Mouse (Mus musculus) liver, embryonic 14.5 days (tissue): ENCODE data around the gene Gtf3c2. TPM values are rescaled to one million over a fixed set of nuclear protein-coding genes. Genes with fewer than 3 reads are reported as not detected.

Source experiments
- ATAC-seq: fragments of 200-750 bp; cut with Nextera tagmentation; 2 replicates; pipeline ENCODE4 v1.8.0; 2017; ENCODE audit warnings: moderate number of reproducible peaks, mild to moderate bottlenecking, moderate library complexity; ENCODE audit not compliant: insufficient read depth
- DNase-seq, 3 experiments: peaks; one replicate each; pipeline ENCODE4 v3.0.0-alpha.2; 2012 to 2013; ENCODE audit warnings: low read depth in 3 of 3, low spot score in 3 of 3
- H3K27ac ChIP-seq: fragments of 300-500 bp; sonication (generic); 2 replicates; pipeline ENCODE4 v1.5.1; 2014; ENCODE audit warnings: moderate library complexity, mild to moderate bottlenecking, control low read depth, inconsistent platforms
- H3K27me3 ChIP-seq: fragments of 300-500 bp; sonication (generic); 2 replicates; pipeline ENCODE4 v1.6.1; 2014; ENCODE audit warnings: mild to moderate bottlenecking, low read length, moderate library complexity; ENCODE audit not compliant: control insufficient read depth, insufficient read depth
- H3K36me3 ChIP-seq: fragments of 300-500 bp; sonication (generic); replicated peaks from 2 replicates; pipeline ENCODE4 v1.6.1; 2014; ENCODE audit warnings: low read depth; ENCODE audit not compliant: control insufficient read depth, insufficient read depth
- H3K4me1 ChIP-seq, 2 experiments: fragments of 200-500 bp in 1 of 2; fragments of 300-500 bp in 1 of 2; sonication (generic) in 1 of 2; replicated peaks; 2 replicates each; pipeline ENCODE4 v1.6.1; 2012 to 2014; ENCODE audit warnings: antibody characterized with exemption in 1 of 2, inconsistent platforms in 1 of 2, low read length in 1 of 2; ENCODE audit not compliant: control insufficient read depth in 2 of 2, insufficient read depth in 2 of 2
- H3K4me2 ChIP-seq: fragments of 300-500 bp; sonication (generic); 2 replicates; pipeline ENCODE4 v1.6.1; 2014; ENCODE audit warnings: low read depth, mild to moderate bottlenecking, control low read depth, moderate library complexity
- H3K4me3 ChIP-seq, 2 experiments: fragments of 200-500 bp in 1 of 2; fragments of 300-500 bp in 1 of 2; sonication (generic) in 1 of 2; 2 replicates each; pipeline ENCODE4 v1.5.1; 2012 to 2014; ENCODE audit warnings: low read depth in 2 of 2, low read length in 2 of 2, mild to moderate bottlenecking in 2 of 2, control low read depth in 1 of 2, inconsistent platforms in 1 of 2, moderate library complexity in 1 of 2; ENCODE audit not compliant: insufficient read depth in 1 of 2
- H3K9ac ChIP-seq: fragments of 300-500 bp; sonication (generic); replicated peaks from 2 replicates; pipeline ENCODE4 v1.6.1; 2014; ENCODE audit warnings: mild to moderate bottlenecking, control low read depth, moderate library complexity
- H3K9me3 ChIP-seq: fragments of 300-500 bp; sonication (generic); 2 replicates; pipeline ENCODE4 v1.6.1; 2016; ENCODE audit warnings: low read length, mixed read lengths; ENCODE audit not compliant: control insufficient read depth
- CTCF ChIP-seq: IDR thresholded peaks from 2 replicates; pipeline ENCODE4 v1.5.1; 2016; ENCODE audit warnings: antibody characterized with exemption, low read depth, control low read depth
- EP300 ChIP-seq: IDR thresholded peaks from 2 replicates; pipeline ENCODE4 v1.6.1; 2016; ENCODE audit warnings: antibody characterized with exemption, low read depth
- WGBS: fragments of 180-500 bp; shearing (Covaris S2); extraction: QIAGEN DNeasy Blood & Tissue Kit; methylation state at CpG from one replicate; pipeline ENCODE4 v1.1.7; 2014; ENCODE audit not compliant: insufficient replicate concordance; 5-methylcytosine and 5-hydroxymethylcytosine counted together
- polyA plus RNA-seq, 2 experiments: library from polyadenylated mRNA; depleted of rRNA in 1 of 2; stranded (reverse) in 1 of 2; unstranded in 1 of 2; fragments of >200 nt; fragmentation: Nextera tagmentation in 1 of 2; extraction: Ambion mirVana in 1 of 2; gene quantifications; 2 replicates each; pipeline versions ENCODE4 v1.2.1 to v1.2.3; 2012 to 2014

Gtf3c2 gene
- polyA plus RNA-seq, 2 experiments, result 22.8 to 31.3 TPM

- Histone ChIP-seq H3K4me3 (no peak overlapping the region; a peak in 1 of 4 replicates), H3K4me1 (peaks cover 24 to 27% of the 10 kb centered on the region in 2 experiments), H3K9ac (no peak overlapping the region), H3K9me3 (no peaks in the 10 kb centered on the region), H3K27me3 (no peaks in the 10 kb centered on the region), H3K4me2 (peak overlapping the region; percentile 89), H3K36me3 (peaks cover 2% of the 10 kb centered on the region; the same call in 1 of the 2 replicates), H3K27ac (no peak overlapping the region)
- DNase-seq (no peak), ATAC-seq (no peak)
- WGBS, result 82% methylated on average over 9 of the region's 9 CpGs
- TF ChIP-seq EP300, result no peak
- TF ChIP-seq CTCF, result no peak
Observed at GRCm38 (mm10) chr5:31181183-31181770, 1.3 kb upstream of the Gtf3c2 start.

- peak overlapping the region; percentile 89 for H3K4me2 ChIP-seq
- DNase-seq, result peak; percentile 46 to 58 (median 52)
Observed at GRCm38 (mm10) chr5:31179301-31179765, 611 bp downstream of the Gtf3c2 start.

GRCm38 (mm10) chr5:31168630-31169029, 11.3 kb downstream of the Gtf3c2 start:
- no peak for TF ChIP-seq EP300
- TF ChIP-seq CTCF, result no peak
- DNase-seq (no peak), ATAC-seq (no peak)
- no peaks in the 10 kb centered on the region for H3K9me3 ChIP-seq
- 85% methylated on average over 4 of the region's 4 CpGs for WGBS
- H3K4me2 ChIP-seq, result no peak overlapping the region
- H3K9ac ChIP-seq, result no peak overlapping the region
- H3K27ac ChIP-seq, result no peak overlapping the region
- peaks cover 0 to 10% of the 10 kb centered on the region in 2 experiments; a peak in 1 of 4 replicates for H3K4me1 ChIP-seq
- no peaks in the 10 kb centered on the region for H3K27me3 ChIP-seq
- no peak overlapping the region for H3K4me3 ChIP-seq
- peaks cover 81% of the 10 kb centered on the region for H3K36me3 ChIP-seq

More at GRCm38 (mm10) chr5:31179301-31179765, 611 bp downstream of the Gtf3c2 start:
- WGBS, result under 1% methylated on average over 25 of the region's 25 CpGs
- Histone ChIP-seq H3K9ac (peak overlapping the region; percentile 89), H3K9me3 (no peaks in the 10 kb centered on the region), H3K4me1 (peaks cover 21 to 22% of the 10 kb centered on the region in 2 experiments), H3K4me3 (peak overlapping the region; percentile 89 to 99), H3K27me3 (no peaks in the 10 kb centered on the region), H3K27ac (peak overlapping the region; percentile 94), H3K36me3 (peaks cover 6% of the 10 kb centered on the region)
- TF ChIP-seq EP300, result no peak
- no peak for TF ChIP-seq CTCF
- ATAC-seq, result peak; percentile 57

GRCm38 (mm10) chr5:31164878-31165277, 15.1 kb downstream of the Gtf3c2 start:
- DNase-seq (no peak), ATAC-seq (peak; percentile 67; the same call in 1 of the 2 replicates)
- Histone ChIP-seq H3K4me1 (peaks cover 0 to 15% of the 10 kb centered on the region in 2 experiments; a peak in 2 of 4 replicates), H3K27me3 (no peaks in the 10 kb centered on the region), H3K36me3 (peaks cover 68% of the 10 kb centered on the region), H3K9ac (no peak overlapping the region), H3K27ac (no peak overlapping the region), H3K4me3 (no peak overlapping the region), H3K4me2 (no peak overlapping the region), H3K9me3 (no peaks in the 10 kb centered on the region)
- 41% methylated on average over 1 of the region's 1 CpGs for WGBS
- TF ChIP-seq CTCF (no peak), EP300 (0 out of 2 replicates have a peak, but pooled peaks have one; percentile 44)

DNA sequence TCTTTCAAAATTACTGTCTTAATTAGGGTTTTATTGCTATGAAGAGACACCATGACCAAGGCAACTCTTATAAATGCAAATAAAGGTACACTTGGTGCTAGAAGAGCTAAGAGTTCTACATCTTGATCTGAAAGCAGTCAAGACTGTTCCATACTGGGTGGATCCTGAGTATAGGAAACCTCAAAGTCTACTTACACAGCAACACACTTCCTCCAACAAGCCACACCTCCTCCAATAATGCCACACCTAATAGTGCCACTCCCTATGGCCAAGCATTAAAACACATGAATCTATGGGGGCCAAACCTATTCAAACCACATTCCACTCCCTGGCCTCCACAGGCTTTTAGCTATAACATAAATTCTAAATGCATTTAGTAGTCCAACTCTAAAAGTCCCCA, 17.5 kb downstream of the Gtf3c2 start:
- TF ChIP-seq EP300 (no peak), CTCF (no peak)
- H3K9me3 ChIP-seq, result no peaks in the 10 kb centered on the region
- no peak overlapping the region for H3K27ac ChIP-seq
- no peaks in the 10 kb centered on the region for H3K27me3 ChIP-seq
- ATAC-seq (0 out of 2 replicates have a peak, but pooled peaks have one; percentile 62), DNase-seq (no peak)
- no peak overlapping the region for H3K9ac ChIP-seq
- peaks cover 68% of the 10 kb centered on the region for H3K36me3 ChIP-seq
- H3K4me3 ChIP-seq, result no peak overlapping the region
- H3K4me1 ChIP-seq, result peaks cover 0 to 15% of the 10 kb centered on the region in 2 experiments; a peak in 2 of 4 replicates
- H3K4me2 ChIP-seq, result no peak overlapping the region
